Mouse (Mus musculus) cerebellum, adult 18-20 months (tissue): Measurements from ENCODE around the gene Parvb.
A peak's percentile ranks its signal among the peaks of the same experiment; 100 is the strongest.
"Not testable (repeated sequence)": the region's sequence is repeated elsewhere in the genome, so short reads cannot be mapped to it uniquely, and the experiment has no call there.

ENCODE experiments used
- DNase-seq, 2 experiments: peaks; one replicate each; pipeline ENCODE4 v3.0.0; 2021

The Parvb gene

DNA sequence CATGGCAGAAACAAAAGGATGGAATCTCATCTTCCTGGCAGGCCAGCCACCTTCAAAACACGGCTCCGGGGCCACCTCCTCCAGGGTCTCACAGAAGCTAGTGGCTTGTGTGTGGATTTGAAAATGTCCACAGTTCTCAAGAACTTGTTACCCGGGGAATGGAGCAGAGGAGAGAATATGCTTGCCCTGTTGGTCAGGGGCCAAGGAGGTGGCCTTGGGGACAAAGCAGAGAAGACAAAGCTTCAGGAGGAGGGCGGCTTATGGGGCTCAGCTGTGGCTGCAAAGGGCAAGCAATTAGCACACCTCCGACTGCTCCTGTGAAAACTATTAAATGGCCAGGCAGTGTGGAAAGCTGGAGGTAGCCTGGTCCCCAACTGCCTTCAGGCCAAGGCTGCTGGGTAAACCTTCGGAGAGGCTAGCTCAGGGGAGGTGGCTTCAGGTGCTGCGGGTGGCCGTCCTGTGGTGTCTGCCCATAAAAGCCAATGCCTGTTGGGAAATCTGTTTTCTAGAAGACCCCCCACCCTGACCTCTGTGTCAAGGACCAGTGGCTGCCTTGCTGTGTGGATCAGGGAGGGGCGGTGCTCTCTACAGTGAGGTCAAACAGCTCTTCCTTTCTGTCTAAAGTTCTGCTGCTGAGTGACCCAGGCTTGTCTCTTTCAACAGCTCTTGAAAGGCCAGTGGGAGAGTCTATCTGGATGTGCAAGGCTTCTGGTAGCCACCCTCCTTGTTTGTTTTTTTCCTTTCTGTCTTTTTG is 26.9 kb downstream of the Parvb start:
- DNase-seq, result no peak

- DNase-seq, result peak; percentile 80 to 81
Observed at GRCm38 (mm10) chr15:84260123-84260822, 28.4 kb downstream of the Parvb start.

- DNase-seq, result no peak
Observed at GRCm38 (mm10) chr15:84262630-84263029, 30.8 kb downstream of the Parvb start.

DNA sequence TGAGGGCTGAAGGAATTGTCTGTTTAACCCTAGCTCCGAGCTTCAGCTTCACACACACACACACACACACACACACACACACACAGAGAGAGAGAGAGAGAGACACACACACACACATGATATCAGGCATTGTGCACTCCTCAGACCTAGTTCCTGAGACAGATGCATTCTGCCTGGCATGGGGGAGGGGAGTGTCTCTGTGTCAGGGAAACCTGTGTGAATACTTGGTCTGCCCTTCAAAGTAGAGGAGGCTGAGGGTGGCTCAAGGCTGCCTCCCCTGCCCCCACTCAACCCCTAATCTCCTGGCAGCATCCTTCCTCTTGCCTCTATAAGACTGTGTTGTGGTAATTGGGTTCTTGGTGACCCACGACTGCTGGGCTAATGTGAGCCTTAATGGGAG is 31.7 kb downstream of the Parvb start:
- no peak for DNase-seq

DNA sequence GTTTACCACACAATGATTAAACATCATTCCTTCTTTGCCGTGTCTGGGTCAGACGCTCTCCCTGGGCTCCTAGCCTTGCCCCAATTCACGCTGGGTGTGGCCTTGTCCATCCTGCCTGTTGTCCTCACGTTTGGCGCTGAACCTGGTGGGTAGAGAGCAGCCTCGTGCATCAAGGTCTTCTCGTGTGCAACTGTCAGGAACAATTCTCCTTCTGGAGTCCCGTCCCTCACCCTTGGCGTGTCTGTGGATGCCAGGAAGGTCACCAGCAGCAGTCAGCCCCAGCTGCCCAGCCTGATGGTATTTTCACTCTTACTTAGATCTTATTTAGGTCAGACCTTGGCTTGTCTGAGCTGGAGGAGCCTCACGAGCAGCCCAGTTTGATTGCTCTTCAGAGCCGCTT is 33.3 kb downstream of the Parvb start:
- no peak for DNase-seq

DNA sequence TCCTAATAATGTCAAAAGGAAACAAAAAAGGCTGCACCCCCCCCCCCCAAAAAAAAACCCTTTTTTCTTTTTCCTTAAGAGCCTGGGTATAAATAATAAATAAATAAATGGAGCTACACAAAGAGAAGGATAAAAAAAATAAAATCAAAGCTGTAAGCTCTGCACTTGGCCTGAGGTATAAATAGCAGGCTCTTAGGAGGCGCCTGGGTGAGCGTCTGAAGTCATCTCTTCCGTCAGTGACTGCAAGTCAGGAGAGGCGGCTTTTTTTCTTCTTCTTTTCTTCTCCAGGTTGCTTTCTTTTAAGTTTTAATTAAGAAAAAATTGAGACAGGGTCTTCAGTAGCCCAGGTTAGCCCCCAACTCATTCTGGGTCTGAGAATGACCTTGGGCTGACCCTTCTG is 34.4 kb downstream of the Parvb start:
- no peak for DNase-seq

DNA sequence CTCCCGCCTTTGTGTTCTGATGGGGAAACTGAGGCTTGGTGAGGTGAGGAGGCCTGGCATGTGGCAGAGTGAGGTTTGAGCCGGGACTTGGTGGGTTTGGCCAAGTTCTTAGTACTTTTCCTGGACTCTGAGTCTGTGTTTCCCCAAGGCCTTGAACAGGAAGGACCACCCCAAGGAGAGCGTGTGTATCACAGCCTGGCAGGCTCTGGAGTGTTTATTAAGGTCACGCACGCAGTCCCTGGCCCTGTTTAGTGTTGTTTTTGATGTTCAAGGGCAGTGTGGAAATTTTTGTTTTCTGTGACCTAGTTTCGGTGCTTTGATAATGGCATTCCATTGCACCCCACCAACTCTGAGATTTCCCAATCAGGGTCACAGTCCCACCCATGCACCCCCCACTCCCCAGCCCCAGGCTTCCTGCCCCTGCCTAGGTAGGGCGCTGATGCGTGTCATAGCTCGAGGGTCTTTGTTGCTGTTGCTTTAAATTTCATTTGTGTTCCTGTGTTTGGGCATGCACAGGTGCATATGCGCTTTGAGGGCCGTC is 35.9 kb downstream of the Parvb start:
- no peak for DNase-seq

- DNase-seq, result no peak
Observed at GRCm38 (mm10) chr15:84269107-84269633, 37.3 kb downstream of the Parvb start.

- no peak for DNase-seq
Observed at GRCm38 (mm10) chr15:84270032-84270431, 38.2 kb downstream of the Parvb start.

DNA sequence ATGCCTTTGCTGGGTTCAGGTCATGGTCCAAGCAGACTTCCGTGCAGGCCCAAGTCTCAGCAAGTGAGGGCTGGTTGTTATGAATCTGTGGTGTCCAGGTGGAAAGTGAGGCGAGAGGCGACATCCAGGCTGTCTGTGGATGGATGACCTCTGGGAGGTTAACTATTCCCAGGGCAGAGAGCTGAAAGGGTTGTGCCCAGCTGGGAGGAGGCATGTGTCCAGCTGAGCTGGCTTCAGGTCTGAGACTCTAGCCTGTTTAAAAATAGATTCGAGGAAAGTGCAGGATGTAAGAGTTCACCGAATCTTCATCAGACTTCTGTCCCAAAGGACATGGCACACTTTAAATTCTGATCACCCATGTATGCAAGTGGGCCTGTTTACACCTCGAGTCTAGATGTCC is 38.6 kb downstream of the Parvb start:
- DNase-seq, result no peak

- no peak for DNase-seq
Observed at GRCm38 (mm10) chr15:84276066-84276465, 44.2 kb downstream of the Parvb start.

DNA sequence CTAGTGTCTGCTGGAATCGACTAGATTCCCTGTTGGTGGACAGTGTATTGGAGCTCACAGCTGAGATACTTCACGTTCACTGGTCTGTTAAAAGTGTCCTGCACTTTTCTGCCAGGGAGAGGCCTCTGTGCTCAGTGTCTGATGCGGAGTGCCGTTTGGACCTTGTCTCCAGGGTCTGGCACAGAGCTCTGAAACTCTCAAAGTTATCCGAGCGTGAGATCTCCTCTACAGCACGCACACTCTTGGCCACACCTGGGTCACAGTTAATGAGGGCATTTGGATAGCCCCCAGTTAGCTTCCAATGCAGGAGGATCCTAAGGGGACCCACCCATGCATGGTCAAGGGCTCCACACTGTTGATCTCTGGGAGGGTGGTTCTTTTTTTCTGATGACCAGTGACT is 46.2 kb downstream of the Parvb start:
- DNase-seq, result no peak

- DNase-seq, result no peak
Observed at GRCm38 (mm10) chr15:84278656-84279055, 46.8 kb downstream of the Parvb start.

- no peak for DNase-seq
Observed at GRCm38 (mm10) chr15:84280309-84280708, 48.5 kb downstream of the Parvb start.

- DNase-seq, result no peak
Observed at GRCm38 (mm10) chr15:84280712-84281347, 49.0 kb downstream of the Parvb start.

DNA sequence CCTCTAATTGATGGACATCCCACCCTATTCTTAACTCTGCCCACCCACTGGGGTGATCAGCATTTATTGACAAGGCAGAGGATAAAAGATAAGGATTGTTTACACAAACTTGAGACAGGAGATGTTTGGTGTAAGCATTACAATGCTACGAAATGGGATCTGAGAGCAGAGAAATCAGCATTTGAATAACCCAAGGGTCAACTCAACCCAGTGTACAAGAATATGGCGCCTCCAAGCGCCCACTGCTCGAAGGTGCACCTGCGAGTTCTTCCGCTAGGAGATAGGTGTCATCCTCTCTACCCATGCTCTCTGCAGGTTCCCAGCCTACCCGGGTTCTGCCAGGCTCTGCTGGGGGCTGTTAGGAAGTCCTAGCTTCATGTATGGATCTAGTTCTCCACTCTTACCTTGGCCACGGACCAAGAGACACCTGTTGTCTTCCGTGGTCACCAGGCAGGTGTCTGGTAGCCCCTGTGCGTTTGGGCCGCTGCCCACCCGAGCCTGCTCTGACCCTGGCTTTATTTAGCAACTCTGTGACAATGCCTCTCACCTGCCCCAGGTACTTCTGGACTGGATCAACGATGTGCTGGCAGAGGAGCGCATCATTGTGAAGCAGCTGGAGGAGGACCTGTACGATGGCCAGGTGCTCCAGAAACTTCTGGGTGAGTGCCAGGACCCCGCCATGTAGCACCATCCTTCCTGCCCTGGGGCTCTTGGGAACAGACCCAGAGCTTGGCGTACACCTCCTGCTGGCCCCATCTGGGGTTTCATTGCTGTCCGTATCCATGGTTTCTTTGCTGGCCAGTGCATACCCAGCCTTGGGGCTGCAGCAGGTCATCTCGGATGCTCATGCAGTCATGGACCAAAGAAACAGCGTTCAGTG is 50.6 kb downstream of the Parvb start:
- peak; percentile 38 to 41 for DNase-seq

- DNase-seq, result peak; percentile 54 to 56
Observed at GRCm38 (mm10) chr15:84284059-84284458, 52.2 kb downstream of the Parvb start.

DNA sequence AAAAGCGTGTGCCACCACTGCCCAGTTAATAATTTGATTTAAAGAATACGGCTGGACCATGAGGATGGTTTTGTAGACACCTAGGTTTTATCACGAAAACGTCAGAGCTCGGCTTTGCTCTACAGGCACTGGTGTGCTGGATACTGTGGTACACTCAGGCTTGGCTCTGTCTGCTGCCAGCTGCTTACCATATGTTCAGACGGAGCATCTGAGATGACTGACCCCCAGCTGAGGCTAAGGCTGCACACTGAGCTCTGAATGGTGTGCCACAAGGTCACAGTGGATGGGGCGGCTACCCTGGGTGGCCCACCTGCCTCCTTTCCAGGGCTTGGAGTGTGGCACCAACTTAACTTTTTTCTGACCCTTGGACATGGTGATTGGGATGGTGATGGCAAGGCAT is 53.6 kb downstream of the Parvb start:
- no peak for DNase-seq

DNA sequence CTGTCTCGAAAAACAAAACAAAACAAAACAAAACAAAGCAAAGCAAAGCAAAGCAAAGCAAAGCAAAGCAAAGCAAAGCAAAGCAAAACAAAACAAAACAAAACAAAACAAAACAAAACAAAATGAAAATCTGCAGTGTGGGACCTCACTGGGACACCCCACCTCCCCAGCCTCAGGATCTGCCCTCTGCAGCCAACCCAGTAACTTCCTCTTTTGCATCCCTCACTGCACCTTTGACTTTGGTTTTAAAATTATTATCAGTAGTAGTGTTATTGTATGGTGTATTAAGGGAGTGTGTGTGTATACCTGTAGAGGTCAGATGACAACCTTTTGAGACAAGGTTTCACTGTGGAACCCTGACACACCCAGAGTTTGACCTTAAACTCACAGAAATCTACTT is 57.1 kb downstream of the Parvb start:
- DNase-seq, result not testable (repeated sequence)

- DNase-seq, result no peak
Observed at GRCm38 (mm10) chr15:84291097-84291496, 59.3 kb downstream of the Parvb start.

DNA sequence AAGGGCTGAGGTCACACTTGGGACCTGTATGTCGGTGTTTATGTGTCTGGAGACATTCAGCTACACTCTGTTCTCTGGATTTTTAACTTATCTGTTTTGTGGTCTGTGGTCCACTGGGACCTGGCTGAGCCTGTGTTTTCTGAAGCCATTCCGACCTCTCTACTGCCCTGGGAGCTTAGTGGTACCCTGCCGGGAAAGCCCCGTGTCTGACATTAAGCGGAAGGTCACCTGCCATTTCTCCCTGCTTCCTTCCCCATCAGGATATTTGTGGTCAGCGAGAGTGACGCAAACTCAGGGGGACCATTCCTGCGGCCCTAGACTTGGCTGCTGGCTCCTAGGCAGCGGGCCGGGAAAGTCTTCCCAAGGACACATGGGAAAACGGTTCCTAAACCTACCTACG is 61.7 kb downstream of the Parvb start:
- no peak for DNase-seq

DNA sequence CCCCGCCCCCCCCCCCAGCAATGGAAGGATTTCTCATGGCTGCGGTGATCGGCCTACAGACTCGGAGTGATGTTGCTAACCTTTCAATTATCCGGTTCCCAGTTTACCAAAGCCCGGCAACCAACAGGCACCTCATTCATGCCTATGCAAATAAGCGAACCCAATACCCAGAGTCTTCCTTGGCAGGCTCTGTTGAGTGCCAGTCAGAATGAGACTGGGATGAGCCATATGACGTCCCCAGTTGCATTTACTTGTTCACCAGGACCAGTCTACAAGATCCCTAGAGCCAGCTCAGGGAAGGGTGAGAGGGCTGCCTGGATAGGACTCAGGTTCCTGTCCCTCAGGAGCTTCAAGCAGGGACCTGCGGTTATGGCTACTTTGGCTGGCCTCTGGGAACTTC is 62.5 kb downstream of the Parvb start:
- DNase-seq, result no peak

- no peak for DNase-seq
Observed at GRCm38 (mm10) chr15:84295225-84295624, 63.4 kb downstream of the Parvb start.
